Mouse (Mus musculus) C2C12 (cell line): ENCODE measurements at regions not wholly inside any gene's neighbourhood (a gene's known extent, or its start where the extent isn't known, plus 50 kb on each side); places are given as distances from the start of the nearest gene placed in this dataset.

Experiments used
- CEBPB ChIP-seq: IDR thresholded peaks from one replicate; pipeline ENCODE4 v1.6.1; 2011; ENCODE audit warnings: low read depth, mild to moderate bottlenecking, control low read depth, moderate library complexity
- CTCF ChIP-seq: IDR thresholded peaks from one replicate; pipeline ENCODE4 v1.5.1; 2011; ENCODE audit not compliant: control insufficient read depth, insufficient read depth, insufficient read length
- FOSL1 ChIP-seq: IDR thresholded peaks from one replicate; pipeline ENCODE4 v1.8.0; 2011; ENCODE audit warnings: mild to moderate bottlenecking, low read length; ENCODE audit not compliant: poor library complexity, insufficient read depth, severe bottlenecking
- MAX ChIP-seq: IDR thresholded peaks from one replicate; pipeline ENCODE4 v1.6.1; 2011; ENCODE audit warnings: mild to moderate bottlenecking, control low read depth
- MYOD1 ChIP-seq: IDR thresholded peaks from one replicate; pipeline ENCODE4 v1.6.1; 2011; ENCODE audit warnings: low read depth; ENCODE audit not compliant: control insufficient read depth, insufficient read length
- MYOG ChIP-seq: IDR thresholded peaks from one replicate; pipeline ENCODE4 v1.6.1; 2011; ENCODE audit not compliant: control insufficient read depth, insufficient read length; ENCODE audit errors: extremely low read depth
- USF1 ChIP-seq: IDR thresholded peaks from one replicate; pipeline ENCODE4 v1.6.1; 2011; ENCODE audit warnings: low read depth, mild to moderate bottlenecking, control low read depth, moderate library complexity

DNA sequence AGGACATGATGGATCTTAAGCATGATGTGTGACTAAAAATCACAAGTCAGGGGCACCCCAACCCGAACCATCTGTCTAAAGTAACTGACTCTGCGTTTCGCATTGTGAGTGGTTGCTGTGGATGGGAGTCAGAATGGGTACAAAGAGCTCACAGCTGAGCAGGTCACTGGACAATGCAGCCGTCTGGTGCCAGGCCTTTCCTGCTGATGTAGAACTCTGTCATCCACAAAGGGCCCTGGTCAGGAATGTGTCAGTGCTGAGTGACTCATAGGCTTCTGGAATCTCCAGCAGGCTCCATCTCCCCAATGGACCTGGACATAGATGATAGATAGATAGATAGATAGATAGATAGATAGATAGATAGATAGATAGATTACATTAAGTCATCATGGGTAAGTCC, 335.8 kb upstream of the Maf start:
- no peak for TF ChIP-seq CTCF
- no peak for TF ChIP-seq MAX
- no peak for TF ChIP-seq CEBPB
- no peak for TF ChIP-seq USF1
- no peak for TF ChIP-seq FOSL1
- no peak for TF ChIP-seq MYOG
- no peak for TF ChIP-seq MYOD1
